Comparison of ENCODE assay signal across 8 mouse cellular contexts in genomic region chr11:97415712-97416636, GRCm38 (mm10). TPM values are rescaled to one million over a fixed set of nuclear protein-coding genes. Genes with fewer than 3 reads are reported as not detected.
DNase-seq lines count a peak whose midpoint lies in the region; ATAC-seq and TF ChIP-seq lines count a peak whose summit lies in the region.

No protein-coding gene starts in this region.

- H3K4me2 ChIP-seq in hindbrain, postnatal 0 days (ENCODE audit: low read depth, low read length) = peak overlapping the region; percentile 66

- no peak overlapping the region for H3K27ac ChIP-seq in kidney, adult 2 months (ENCODE audit: insufficient read depth, low read depth, low read length)
- peak overlapping the region; percentile 92 for H3K27ac ChIP-seq in gastrocnemius, adult 2 months
- peak overlapping the region; percentile 66; the same call in 1 of the 2 replicates for H3K27ac ChIP-seq in hindbrain, postnatal 0 days

- intact Hi-C loops in gastrocnemius, adult 2 months (cut with DNase I) = no loop called here

- peaks cover 3% of the 10 kb centered on the region; the same call in 1 of the 2 replicates for H3K4me1 ChIP-seq in kidney, adult 2 months (ENCODE audit: control insufficient read depth, insufficient read depth, low read length)
- H3K4me1 ChIP-seq in hindbrain, postnatal 0 days (ENCODE audit: insufficient read depth, low read length) = no peaks in the 10 kb centered on the region
- H3K4me1 ChIP-seq in lung, adult 2 months (ENCODE audit: control insufficient read depth, insufficient read depth, low read length) = peaks cover 2% of the 10 kb centered on the region; the same call in 1 of the 2 replicates

- H3K9me3 ChIP-seq in hindbrain, postnatal 0 days (ENCODE audit: low read length) = no peaks in the 10 kb centered on the region

- H3K36me3 ChIP-seq in kidney, adult 2 months (ENCODE audit: control insufficient read depth, insufficient read depth, low read length) = no peaks in the 10 kb centered on the region
- no peaks in the 10 kb centered on the region for H3K36me3 ChIP-seq in hindbrain, postnatal 0 days (ENCODE audit: insufficient read depth, low read length)

- WGBS in kidney, adult 2 months = 4% methylated on average over 49 of the region's 49 CpGs
- WGBS in hindbrain, postnatal 0 days = 5% methylated on average over 46 of the region's 49 CpGs
- WGBS in lung, adult 2 months = 1% methylated on average over 49 of the region's 49 CpGs

- no peaks in the 10 kb centered on the region for H3K27me3 ChIP-seq in kidney, adult 2 months (replicated peaks; ENCODE audit: control insufficient read depth, insufficient read depth, low read length)
- H3K27me3 ChIP-seq in hindbrain, postnatal 0 days (ENCODE audit: insufficient read depth, low read length) = no peaks in the 10 kb centered on the region

- ATAC-seq in hindbrain, postnatal 0 days = peak; percentile 33; the same call in 1 of the 2 replicates

- peak; percentile 33 for DNase-seq in kidney, adult 2 months
- DNase-seq in kidney, adult 11 months = no peak
- peak; percentile 74 for DNase-seq in adrenal gland, adult 2 months
- peak; percentile 78 for DNase-seq in gastrocnemius, adult 2 months
- DNase-seq in hindbrain, postnatal 0 days (ENCODE audit: low spot score) = no peak
- DNase-seq in lung, adult 2 months = peak; percentile 64
- DNase-seq in ovary, postnatal 36 days (ENCODE audit: low spot score) = peak; percentile 73
- DNase-seq in frontal cortex, postnatal 10 days (ENCODE audit: low spot score in 2 of 2) = no peak

- no peak for TF ChIP-seq POLR2A in kidney, adult 2 months (IDR thresholded peaks at IDR 0.05; ENCODE audit: low read depth, low read length)
- TF ChIP-seq POLR2A in lung, adult 2 months (IDR thresholded peaks at IDR 0.05; ENCODE audit: borderline replicate concordance, extremely low read depth, low read depth, low read length) = no peak

- peak overlapping the region; percentile 76 for H3K4me3 ChIP-seq in kidney, adult 2 months (ENCODE audit: insufficient read depth, low read depth, low read length)
- H3K4me3 ChIP-seq in gastrocnemius, adult 2 months = peak overlapping the region; percentile 94
- peak overlapping the region; percentile 43 for H3K4me3 ChIP-seq in hindbrain, postnatal 0 days (ENCODE audit: low read length)
- H3K4me3 ChIP-seq in lung, adult 2 months (replicated peaks; ENCODE audit: extremely low read depth, low read depth, low read length) = peak overlapping the region; percentile 69

- peak overlapping the region; percentile 56 for H3K9ac ChIP-seq in hindbrain, postnatal 0 days (replicated peaks; ENCODE audit: low read length)

- TF ChIP-seq CTCF in kidney, adult 2 months (conservative IDR thresholded peaks at IDR 0.05; ENCODE audit: insufficient read depth, insufficient read length, low read depth, low read length) = no peak
- no peak for TF ChIP-seq CTCF in gastrocnemius, adult 2 months (IDR thresholded peaks at IDR 0.05)
- TF ChIP-seq CTCF in hindbrain, postnatal 0 days (IDR thresholded peaks at IDR 0.05; ENCODE audit: low read depth) = no peak
- TF ChIP-seq CTCF in lung, adult 2 months (IDR thresholded peaks at IDR 0.05; ENCODE audit: insufficient read depth, low read length) = no peak

RNA-seq across cellular contexts. Expression of gene Arhgap23, which starts 0.6 kb away (rescaled TPM):
- 14.9 and 17.1 TPM in 2 replicates for polyA plus RNA-seq in kidney, adult 2 months (2012; rRNA removed)
- total RNA-seq in adrenal gland, adult 2 months (2021) = 10 to 100 TPM; 29.0 to 29.3 TPM
- polyA plus RNA-seq in adrenal gland, adult 2 months (2012; rRNA removed) = 96.3 and 106 TPM in 2 replicates
- 1 to 10 TPM; 5.9 to 7.5 TPM for total RNA-seq in gastrocnemius, adult 2 months (2021)
- total RNA-seq in hindbrain, postnatal 0 days (2014; rRNA removed) = 75.2 and 86.8 TPM in 2 replicates
- 7.3 and 7.7 TPM in 2 replicates for polyA plus RNA-seq in hindbrain, postnatal 0 days (2015; fragmentation: Nextera tagmentation; extraction: Ambion mirVana)
- 74.3 and 90.6 TPM in 2 replicates for polyA plus RNA-seq in lung, adult 2 months (2012; rRNA removed)

RNA-seq across cellular contexts. Expression of gene Socs7, which starts 53.6 kb away (rescaled TPM):
- 12.9 and 13.5 TPM in 2 replicates for polyA plus RNA-seq in kidney, adult 2 months (2012; rRNA removed)
- total RNA-seq in adrenal gland, adult 2 months (2021) = 10 to 100 TPM; 20.3 to 20.8 TPM
- polyA plus RNA-seq in adrenal gland, adult 2 months (2012; rRNA removed) = 9.9 and 10.3 TPM in 2 replicates
- total RNA-seq in gastrocnemius, adult 2 months (2021) = 10 to 100 TPM; 43.2 to 48.6 TPM
- 49.5 and 59.0 TPM in 2 replicates for total RNA-seq in hindbrain, postnatal 0 days (2014; rRNA removed)
- 5.5 and 5.9 TPM in 2 replicates for polyA plus RNA-seq in hindbrain, postnatal 0 days (2015; fragmentation: Nextera tagmentation; extraction: Ambion mirVana)
- 9.8 and 11.3 TPM in 2 replicates for polyA plus RNA-seq in lung, adult 2 months (2012; rRNA removed)

Comparison
In these comparisons a context has a peak if more than half of its experiments do, and no peak if none do; other contexts are left out.
1. DNase-seq: peak in kidney, adult 2 months (single experiment), adrenal gland, adult 2 months (single experiment), gastrocnemius, adult 2 months (single experiment), lung, adult 2 months (single experiment) and ovary, postnatal 36 days (single experiment); none in kidney, adult 11 months (single experiment), hindbrain, postnatal 0 days (single experiment) and frontal cortex, postnatal 10 days (0 of 2).
2. H3K4me3 ChIP-seq: peak in every context shown above with its lines; median percentile 94 in gastrocnemius, adult 2 months; 76 in kidney, adult 2 months; 69 in lung, adult 2 months; 43 in hindbrain, postnatal 0 days.